Mouse (Mus musculus) bone marrow macrophage, adult 2 months (primary cell): ENCODE results near the gene Mcrip1. TPM values are rescaled to one million over a fixed set of nuclear protein-coding genes. Genes with fewer than 3 reads are reported as not detected.

Experiments
- H3K27ac ChIP-seq: 2 replicates; pipeline ENCODE4 v1.5.1; 2012; ENCODE audit warnings: low read depth, low read length; ENCODE audit not compliant: insufficient read depth
- H3K4me1 ChIP-seq: 2 replicates; pipeline ENCODE4 v1.6.1; 2012; ENCODE audit warnings: low read length; ENCODE audit not compliant: control insufficient read depth, insufficient read depth
- H3K4me3 ChIP-seq: 2 replicates; pipeline ENCODE4 v1.5.1; 2012; ENCODE audit warnings: mild to moderate bottlenecking, low read length, moderate library complexity; ENCODE audit not compliant: insufficient read depth
- CTCF ChIP-seq: IDR thresholded peaks from 2 replicates; pipeline ENCODE4 v1.5.1; 2012; ENCODE audit warnings: low read depth, mild to moderate bottlenecking, low read length, moderate library complexity
- POLR2A ChIP-seq: IDR thresholded peaks from 2 replicates; pipeline ENCODE4 v1.6.1; 2012; ENCODE audit warnings: mild to moderate bottlenecking, low read depth, low read length, borderline replicate concordance
- polyA plus RNA-seq: library from polyadenylated mRNA; stranded (reverse); fragments of >200 nt; gene quantifications from 2 replicates; pipeline ENCODE4 v1.2.4, GENCODE M21; 2012; ENCODE audit not compliant: missing spikeins, insufficient read depth, insufficient read length

Mcrip1 gene
- polyA plus RNA-seq, 1 experiment, result 63.5 TPM

GRCm38 (mm10) chr11:120547469-120547868, 2.1 kb downstream of the Mcrip1 start:
- Histone ChIP-seq H3K27ac (no peak overlapping the region), H3K4me3 (no peak overlapping the region), H3K4me1 (peaks cover 20% of the 10 kb centered on the region)
- TF ChIP-seq POLR2A (no peak), CTCF (no peak)

- TF ChIP-seq CTCF, result no peak
- no peak for TF ChIP-seq POLR2A
- Histone ChIP-seq H3K27ac (no peak overlapping the region), H3K4me1 (peaks cover 20% of the 10 kb centered on the region), H3K4me3 (no peak overlapping the region)
Observed at GRCm38 (mm10) chr11:120545964-120546363, 3.6 kb downstream of the Mcrip1 start.

GRCm38 (mm10) chr11:120542376-120542775, 7.2 kb downstream of the Mcrip1 start:
- H3K27ac ChIP-seq, result no peak overlapping the region
- H3K4me3 ChIP-seq, result no peak overlapping the region
- TF ChIP-seq POLR2A (no peak), CTCF (no peak)
- H3K4me1 ChIP-seq, result peaks cover 16% of the 10 kb centered on the region

- Histone ChIP-seq H3K4me1 (peaks cover 13% of the 10 kb centered on the region), H3K27ac (no peak overlapping the region), H3K4me3 (no peak overlapping the region)
- TF ChIP-seq CTCF, result peak; percentile 29; the same call in 1 of the 2 replicates
- TF ChIP-seq POLR2A, result no peak
Observed at GRCm38 (mm10) chr11:120541907-120542306, 7.6 kb downstream of the Mcrip1 start.

- Histone ChIP-seq H3K4me3 (no peak overlapping the region), H3K4me1 (peaks cover 13% of the 10 kb centered on the region), H3K27ac (0 out of 2 replicates have a peak overlapping the region, but pooled peaks have one; percentile 21)
- no peak for TF ChIP-seq POLR2A
- no peak for TF ChIP-seq CTCF
Observed at GRCm38 (mm10) chr11:120539285-120540014, 10.1 kb downstream of the Mcrip1 start.

- Histone ChIP-seq H3K27ac (0 out of 2 replicates have a peak overlapping the region, but pooled peaks have one; percentile 21), H3K4me1 (peaks cover 13% of the 10 kb centered on the region), H3K4me3 (no peak overlapping the region)
- TF ChIP-seq CTCF (no peak), POLR2A (no peak)
Observed at GRCm38 (mm10) chr11:120538955-120539284, 10.6 kb downstream of the Mcrip1 start.

GRCm38 (mm10) chr11:120538485-120538884, 11.0 kb downstream of the Mcrip1 start:
- no peak overlapping the region for H3K4me3 ChIP-seq
- peaks cover 13% of the 10 kb centered on the region for H3K4me1 ChIP-seq
- no peak overlapping the region for H3K27ac ChIP-seq
- TF ChIP-seq POLR2A (no peak), CTCF (no peak)

- H3K4me1 ChIP-seq, result peaks cover 15% of the 10 kb centered on the region
- no peak overlapping the region for H3K27ac ChIP-seq
- TF ChIP-seq POLR2A (no peak), CTCF (no peak)
- no peak overlapping the region for H3K4me3 ChIP-seq
Observed at GRCm38 (mm10) chr11:120535804-120536203, 13.7 kb downstream of the Mcrip1 start.

- H3K4me1 ChIP-seq, result peaks cover 15% of the 10 kb centered on the region
- no peak overlapping the region for H3K4me3 ChIP-seq
- TF ChIP-seq POLR2A (no peak), CTCF (no peak)
- H3K27ac ChIP-seq, result no peak overlapping the region
Observed at GRCm38 (mm10) chr11:120535145-120535544, 14.4 kb downstream of the Mcrip1 start.

- no peak overlapping the region for H3K4me3 ChIP-seq
- H3K4me1 ChIP-seq, result peaks cover 8% of the 10 kb centered on the region
- TF ChIP-seq CTCF (no peak), POLR2A (no peak)
- no peak overlapping the region for H3K27ac ChIP-seq
Observed at GRCm38 (mm10) chr11:120534093-120534492, 15.4 kb downstream of the Mcrip1 start.
